Mouse (Mus musculus) brain, embryonic 14.5 days (tissue): Measurements from ENCODE around the gene Slc43a2.

ENCODE experiments used
- CTCF ChIP-seq: fragments of 200-500 bp; IDR thresholded peaks from 2 replicates; pipeline ENCODE4 v1.5.1; 2012; ENCODE audit warnings: inconsistent platforms, mild to moderate bottlenecking, moderate library complexity, borderline replicate concordance; ENCODE audit not compliant: insufficient read depth, insufficient read length; ENCODE audit errors: extremely low read depth
- POLR2A ChIP-seq: fragments of 200-500 bp; IDR thresholded peaks from 2 replicates; pipeline ENCODE4 v1.6.1; 2012; ENCODE audit warnings: mild to moderate bottlenecking, inconsistent platforms, borderline replicate concordance; ENCODE audit not compliant: poor library complexity, insufficient read depth, insufficient read length, severe bottlenecking; ENCODE audit errors: extremely low read depth

DNA sequence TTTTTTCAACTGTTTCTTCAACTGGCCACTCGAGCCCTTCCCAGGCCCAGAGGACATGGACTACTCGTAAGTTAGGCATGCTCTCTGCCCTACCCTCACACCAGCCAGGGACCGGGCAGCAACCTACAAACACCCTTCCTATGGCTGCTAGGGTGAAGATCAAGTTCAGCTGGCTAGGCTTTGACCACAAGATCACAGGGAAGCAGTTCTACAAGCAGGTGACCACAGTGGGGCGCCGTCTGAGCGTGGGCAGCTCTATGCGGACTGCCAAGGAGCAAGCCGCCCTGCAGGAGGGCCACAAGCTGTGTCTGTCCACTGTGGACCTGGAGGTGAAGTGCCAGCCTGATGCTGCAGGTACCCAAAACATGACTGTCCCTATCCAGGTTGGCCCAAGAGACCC is 31.3 kb downstream of the Slc43a2 start:
- no peak for TF ChIP-seq CTCF
- TF ChIP-seq POLR2A, result no peak
